Mouse (Mus musculus) olfactory bulb, adult 2 months (tissue): ENCODE measurements at regions not wholly inside any gene's neighbourhood (a gene's known extent, or its start where the extent isn't known, plus 50 kb on each side); places are given as distances from the start of the nearest gene placed in this dataset.

ENCODE experiments used
- H3K27ac ChIP-seq: fragments of 200-500 bp; 2 replicates; pipeline ENCODE4 v1.5.1; 2012; ENCODE audit warnings: low read depth, low read length; ENCODE audit not compliant: insufficient read depth
- H3K4me1 ChIP-seq: fragments of 200-500 bp; 2 replicates; pipeline ENCODE4 v1.6.1; 2012; ENCODE audit warnings: low read length; ENCODE audit not compliant: control insufficient read depth, insufficient read depth
- H3K4me3 ChIP-seq: fragments of 200-500 bp; 2 replicates; pipeline ENCODE4 v1.5.1; 2012; ENCODE audit warnings: mild to moderate bottlenecking, low read depth, low read length, moderate library complexity; ENCODE audit not compliant: insufficient read depth
- CTCF ChIP-seq: fragments of 200-500 bp; IDR thresholded peaks from 2 replicates; pipeline ENCODE4 v1.5.1; 2012; ENCODE audit warnings: low read depth, mild to moderate bottlenecking, low read length, moderate library complexity; ENCODE audit not compliant: insufficient read depth
- POLR2A ChIP-seq: fragments of 200-500 bp; IDR thresholded peaks from 2 replicates; pipeline ENCODE4 v1.6.1; 2012; ENCODE audit warnings: mild to moderate bottlenecking, low read depth, low read length, moderate library complexity; ENCODE audit not compliant: insufficient read depth
- WGBS: fragments of 180-500 bp; shearing (Covaris S2); methylation state at CpG from one replicate; pipeline ENCODE4 v1.1.7; 2018; 5-methylcytosine and 5-hydroxymethylcytosine counted together

DNA sequence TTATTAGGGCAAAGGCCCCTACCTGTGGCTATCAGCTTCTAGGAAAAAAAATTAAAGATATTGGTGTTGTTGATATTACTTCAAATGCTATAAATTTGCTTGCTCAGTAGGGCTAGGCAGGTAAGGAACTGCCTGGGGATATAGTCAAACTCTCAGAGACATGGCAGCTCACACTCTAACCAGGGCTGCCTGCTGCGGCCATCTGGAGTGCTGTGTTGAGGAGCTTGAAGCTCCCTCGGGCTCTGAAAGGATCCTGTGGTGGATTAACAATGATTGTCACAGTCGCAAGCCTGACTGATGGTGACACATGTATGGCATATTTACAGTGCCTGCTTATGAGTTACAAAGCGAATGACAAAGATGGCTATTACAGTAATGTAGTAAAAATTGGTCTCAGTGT, 64.2 kb upstream of the Camk1g start:
- Histone ChIP-seq H3K4me1 (peaks cover 9% of the 10 kb centered on the region), H3K27ac (no peak overlapping the region), H3K4me3 (no peak overlapping the region)
- TF ChIP-seq CTCF (no peak), POLR2A (no peak)
- WGBS, result 89% methylated on average over 4 of the region's 4 CpGs

DNA sequence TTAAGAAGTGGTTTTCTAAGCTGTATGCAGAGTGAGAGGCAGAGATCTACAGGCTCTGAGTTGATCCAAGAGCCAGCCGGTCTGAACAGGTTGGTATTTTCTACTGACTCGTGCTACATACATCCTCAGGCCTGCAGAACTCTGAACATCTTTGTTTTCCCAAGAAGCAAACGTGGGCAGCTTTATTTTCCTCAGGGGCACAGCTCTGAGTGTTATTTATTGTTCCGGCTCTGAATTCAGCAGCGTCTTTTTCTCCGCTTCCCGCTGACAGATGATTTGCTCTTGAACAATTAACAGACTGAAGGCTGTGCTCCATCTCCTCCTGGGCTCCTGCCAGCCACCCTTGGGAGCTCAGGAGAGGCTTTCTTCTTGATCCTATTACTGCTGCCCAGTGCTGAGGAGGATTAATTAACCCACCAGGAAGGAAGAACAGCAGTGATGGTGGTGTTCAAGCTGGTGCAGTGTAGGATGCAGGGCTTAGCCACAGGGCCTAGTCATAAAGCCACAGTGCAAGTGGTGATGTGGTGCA, 63.5 kb upstream of the Camk1g start:
- H3K27ac ChIP-seq, result 0 out of 2 replicates have a peak overlapping the region, but pooled peaks have one; percentile 46
- TF ChIP-seq CTCF (no peak), POLR2A (no peak)
- peaks cover 9% of the 10 kb centered on the region for H3K4me1 ChIP-seq
- no peak overlapping the region for H3K4me3 ChIP-seq
- WGBS, result 24% methylated on average over 7 of the region's 7 CpGs

- Histone ChIP-seq H3K4me3 (no peak overlapping the region), H3K27ac (no peak overlapping the region), H3K4me1 (peaks cover 9% of the 10 kb centered on the region)
- 17% methylated on average over 8 of the region's 8 CpGs for WGBS
- TF ChIP-seq CTCF (no peak), POLR2A (no peak)
Measured at GRCm38 (mm10) chr1:193430231-193430630, 60.1 kb upstream of the Camk1g start.

DNA sequence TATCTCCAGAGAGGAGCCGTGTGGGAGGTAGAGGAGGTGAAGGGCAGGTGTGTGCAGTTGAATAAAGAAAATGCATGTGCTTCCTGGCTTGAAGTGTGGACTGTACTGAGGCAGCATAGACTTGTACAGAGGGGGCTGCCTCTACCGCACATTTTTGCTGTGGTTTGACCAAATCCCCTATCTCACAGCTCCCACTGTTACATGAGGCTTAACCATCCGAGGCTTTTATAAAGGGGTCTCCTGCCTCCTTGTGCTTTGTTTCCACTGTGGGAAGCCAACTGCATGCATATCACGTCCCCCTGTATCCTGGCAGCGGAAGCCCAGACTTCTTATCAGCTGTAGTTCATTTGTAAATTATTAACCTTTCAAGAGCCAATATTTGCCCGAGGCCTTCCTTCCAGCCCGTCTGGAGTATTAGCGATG, 53.6 kb upstream of the Camk1g start:
- WGBS, result 74% methylated on average over 8 of the region's 8 CpGs
- TF ChIP-seq CTCF (no peak), POLR2A (no peak)
- Histone ChIP-seq H3K4me1 (no peaks in the 10 kb centered on the region), H3K27ac (no peak overlapping the region), H3K4me3 (no peak overlapping the region)

DNA sequence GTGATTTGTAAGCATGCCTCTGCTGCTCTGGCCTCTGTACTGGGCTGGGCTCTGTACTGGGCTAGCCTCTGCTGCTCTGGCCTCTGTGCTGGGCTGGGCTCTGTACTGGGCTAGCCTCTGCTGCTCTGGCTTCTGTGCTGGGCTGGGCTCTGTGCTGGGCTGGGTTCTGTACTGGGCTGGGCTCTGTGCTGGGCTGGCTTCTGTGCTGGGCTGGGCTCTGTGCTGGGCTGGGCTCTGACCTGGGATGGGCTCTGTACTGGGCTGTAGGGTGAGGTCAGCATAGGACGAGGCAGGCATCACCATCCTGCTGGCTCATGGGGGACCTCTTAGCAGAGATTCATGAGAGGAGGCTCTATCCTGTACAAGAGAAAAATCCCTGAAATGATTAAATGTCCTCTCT, 52.8 kb upstream of the Camk1g start:
- TF ChIP-seq CTCF (no peak), POLR2A (no peak)
- H3K27ac ChIP-seq, result no peak overlapping the region
- H3K4me1 ChIP-seq, result no peaks in the 10 kb centered on the region
- 84% methylated on average over 1 of the region's 1 CpGs for WGBS
- no peak overlapping the region for H3K4me3 ChIP-seq

DNA sequence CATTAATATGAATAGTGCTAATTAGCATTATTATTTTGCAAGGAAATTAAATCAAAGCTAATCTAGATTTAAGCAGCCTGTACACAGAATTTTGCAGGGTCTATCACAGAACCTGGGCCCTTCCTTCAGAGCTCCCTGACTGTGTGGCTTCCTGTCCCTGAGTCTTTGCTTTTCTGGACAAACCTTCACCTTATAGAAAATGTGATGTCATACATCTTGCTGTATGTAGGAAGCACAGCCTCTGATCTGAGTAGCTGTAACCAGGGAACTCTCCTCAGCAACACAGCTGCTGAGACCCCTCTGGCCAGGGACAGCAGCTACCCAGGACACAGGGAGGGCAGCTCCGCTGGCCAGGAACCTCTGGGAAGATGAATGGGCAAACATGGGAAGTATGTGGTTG, 51.7 kb upstream of the Camk1g start:
- Histone ChIP-seq H3K27ac (no peak overlapping the region), H3K4me3 (no peak overlapping the region), H3K4me1 (no peaks in the 10 kb centered on the region)
- no peak for TF ChIP-seq CTCF
- TF ChIP-seq POLR2A, result no peak
- WGBS, result 90% methylated on average over 1 of the region's 1 CpGs

GRCm38 (mm10) chr1:193421414-193421813, 51.3 kb upstream of the Camk1g start:
- TF ChIP-seq CTCF, result no peak
- TF ChIP-seq POLR2A, result no peak
- Histone ChIP-seq H3K4me3 (no peak overlapping the region), H3K27ac (no peak overlapping the region), H3K4me1 (no peaks in the 10 kb centered on the region)
